Mouse (Mus musculus) kidney, adult 2 months (tissue): ENCODE measurements around the gene Unc80.

Experiments
- CTCF ChIP-seq: fragments of 200-500 bp; conservative IDR thresholded peaks from 2 replicates; pipeline ENCODE4 v1.5.1; 2011; ENCODE audit warnings: low read depth, mild to moderate bottlenecking, control low read depth, low read length, moderate library complexity, mixed read lengths; ENCODE audit not compliant: insufficient read depth, insufficient read length
- POLR2A ChIP-seq: fragments of 200-500 bp; IDR thresholded peaks from one replicate; pipeline ENCODE4 v1.6.1; 2011; ENCODE audit warnings: low read depth, low read length, control low read depth

- TF ChIP-seq CTCF (no peak), POLR2A (no peak)
These were observed 27.3 kb downstream of the Unc80 start for GRCm38 (mm10) chr1:66495310-66496012.
